Mouse (Mus musculus) retina, adult 2 months (tissue): ENCODE measurements around the gene Ankrd40.

Source experiments
- DNase-seq: peaks from one replicate; pipeline ENCODE4 v3.0.0-alpha.2; 2012; ENCODE audit warnings: low read depth, low spot score

Gene Ankrd40

DNA sequence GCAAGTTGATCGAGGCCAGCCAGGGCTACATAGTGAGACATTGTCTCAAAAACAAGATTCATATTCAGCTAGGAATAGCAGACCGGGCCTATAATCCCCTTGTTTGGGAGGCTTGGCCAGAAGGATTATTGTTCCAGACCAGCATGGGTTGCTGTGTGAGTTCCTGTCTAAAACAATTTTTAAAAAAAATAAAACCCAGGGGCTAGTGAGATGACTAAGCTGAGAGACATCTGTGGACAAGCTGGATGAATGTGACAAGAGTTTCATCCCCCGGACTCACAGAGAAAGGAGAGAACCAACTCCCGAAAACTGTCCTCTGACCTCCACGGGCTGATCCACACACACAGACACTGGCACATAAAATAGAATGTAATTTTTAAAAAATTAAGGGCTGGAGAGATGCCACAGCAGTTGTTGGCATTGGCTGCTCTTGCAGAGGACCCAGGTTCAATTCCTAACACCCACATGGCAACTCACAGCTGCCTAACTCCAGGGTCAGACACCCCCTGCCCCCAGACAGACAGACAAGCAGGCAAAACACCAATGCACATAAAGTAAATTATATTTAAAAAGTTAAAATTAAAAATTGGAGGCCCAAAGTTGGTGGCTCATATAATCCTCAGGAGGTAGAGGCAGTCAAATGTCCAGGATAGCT is 4.4 kb upstream of the Ankrd40 start:
- DNase-seq = no peak

DNA sequence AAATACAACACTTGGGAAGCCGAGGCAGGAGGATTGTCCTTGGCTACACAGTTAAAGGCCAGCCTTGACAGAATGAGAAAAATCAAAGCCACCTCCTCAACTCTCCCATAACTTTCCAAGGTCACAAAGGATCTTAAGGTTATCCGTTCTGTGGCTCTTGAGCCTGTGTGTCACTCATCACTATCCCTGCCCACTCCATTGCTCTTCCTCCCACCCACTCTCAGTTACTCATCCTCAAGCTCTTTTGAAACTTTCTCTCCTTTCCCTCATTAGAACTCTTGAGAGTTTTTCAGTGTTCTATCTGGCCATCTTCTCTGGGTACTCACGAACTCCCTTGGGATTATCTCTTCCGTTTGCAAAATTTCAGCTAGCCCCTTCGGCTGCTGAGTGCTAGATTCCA is 3.2 kb upstream of the Ankrd40 start:
- no peak for DNase-seq

- DNase-seq = no peak
Measured at GRCm38 (mm10) chr11:94326961-94327411, 815 bp upstream of the Ankrd40 start.

- no peak for DNase-seq
Measured at GRCm38 (mm10) chr11:94328644-94329025, 834 bp downstream of the Ankrd40 start.

GRCm38 (mm10) chr11:94329270-94329891 is 1.6 kb downstream of the Ankrd40 start:
- DNase-seq = no peak

DNA sequence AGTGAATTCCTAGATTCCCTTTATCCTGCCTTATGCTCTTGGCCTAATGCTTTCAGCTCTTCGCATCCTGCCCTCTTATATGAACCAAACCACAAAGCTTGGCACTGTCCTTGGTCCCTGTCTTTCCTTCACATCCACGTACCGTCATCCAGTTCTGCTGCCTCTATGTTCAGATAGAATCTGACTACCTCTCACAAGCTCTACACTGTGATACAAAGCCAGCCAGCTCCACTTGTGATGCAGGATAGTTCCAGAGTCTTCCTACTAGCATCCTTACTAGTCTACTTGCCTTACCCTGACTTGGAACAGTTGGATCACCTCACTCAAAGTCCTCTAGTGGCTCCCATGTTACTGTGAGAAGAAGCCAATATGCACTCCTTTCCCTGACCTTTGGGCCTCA is 2.4 kb downstream of the Ankrd40 start:
- DNase-seq = no peak

GRCm38 (mm10) chr11:94332726-94333125 is 4.9 kb downstream of the Ankrd40 start:
- DNase-seq = no peak

DNA sequence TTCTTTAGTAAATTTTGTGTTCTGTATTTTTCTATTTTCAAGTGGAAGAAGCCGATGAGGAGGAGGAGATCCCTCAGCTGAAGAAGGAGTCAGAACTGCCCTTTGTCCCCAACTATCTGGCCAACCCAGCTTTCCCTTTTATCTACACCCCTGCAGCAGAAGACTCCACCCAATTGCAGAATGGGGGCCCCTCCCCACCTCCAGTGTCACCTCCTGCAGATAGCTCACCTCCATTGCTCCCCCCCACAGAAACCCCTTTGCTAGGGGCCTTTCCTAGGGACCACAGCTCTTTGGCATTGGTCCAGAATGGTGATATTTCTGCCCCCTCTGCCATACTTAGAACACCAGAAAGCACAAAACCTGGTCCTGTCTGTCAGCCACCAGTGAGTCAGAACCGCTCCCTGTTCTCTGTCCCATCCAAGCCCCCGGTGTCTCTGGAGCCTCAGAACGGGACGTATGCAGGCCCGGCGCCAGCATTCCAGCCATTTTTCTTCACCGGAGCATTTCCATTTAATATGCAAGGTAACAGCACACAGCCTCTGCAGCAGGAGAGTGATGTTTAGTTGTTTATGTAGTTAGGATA is 6.7 kb downstream of the Ankrd40 start:
- DNase-seq = no peak

DNA sequence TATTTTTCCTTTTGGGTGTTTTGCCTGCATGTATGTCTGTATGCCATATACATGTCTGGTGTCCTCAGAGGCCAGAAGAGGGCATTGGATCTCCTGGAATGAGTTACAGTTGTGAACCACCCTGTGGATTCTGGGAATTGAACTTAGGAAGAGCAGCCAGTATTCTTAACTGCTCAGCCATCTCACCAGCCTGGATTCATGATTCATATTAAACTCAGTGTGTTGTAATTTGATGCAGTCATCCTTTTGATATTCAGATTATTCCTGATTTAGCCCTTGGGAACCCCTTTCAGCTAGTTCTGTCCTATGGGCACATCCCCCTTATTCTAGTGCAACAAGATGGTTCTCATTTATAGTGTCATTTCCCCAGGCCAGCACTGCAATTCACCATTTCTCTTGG is 8.8 kb downstream of the Ankrd40 start:
- DNase-seq = no peak

DNA sequence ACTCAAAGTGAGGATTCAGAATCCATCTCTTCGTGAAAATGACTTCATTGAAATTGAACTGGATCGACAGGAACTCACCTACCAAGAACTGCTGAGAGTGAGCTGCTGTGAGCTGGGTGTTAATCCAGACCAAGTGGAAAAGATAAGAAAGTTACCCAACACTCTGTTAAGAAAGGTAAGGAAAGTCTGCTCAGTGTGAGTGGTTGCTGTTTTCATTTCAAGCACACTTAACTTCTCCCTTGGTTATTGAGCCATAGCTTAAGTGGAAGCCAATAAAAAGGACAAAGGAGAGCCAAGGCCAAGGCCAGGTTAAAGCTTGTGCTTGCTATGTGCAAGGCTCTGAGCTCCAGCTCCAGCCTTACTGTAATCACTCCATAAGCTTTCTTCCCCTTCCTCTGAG is 10.5 kb downstream of the Ankrd40 start:
- DNase-seq = no peak

- DNase-seq = peak; percentile 44
Measured at GRCm38 (mm10) chr11:94339732-94340585, 12.2 kb downstream of the Ankrd40 start.

- DNase-seq = no peak
Measured at GRCm38 (mm10) chr11:94340948-94341933, 13.4 kb downstream of the Ankrd40 start.

GRCm38 (mm10) chr11:94342114-94342905 is 14.5 kb downstream of the Ankrd40 start:
- DNase-seq = no peak

GRCm38 (mm10) chr11:94343955-94344358 is 16.2 kb downstream of the Ankrd40 start:
- DNase-seq = peak; percentile 23

DNA sequence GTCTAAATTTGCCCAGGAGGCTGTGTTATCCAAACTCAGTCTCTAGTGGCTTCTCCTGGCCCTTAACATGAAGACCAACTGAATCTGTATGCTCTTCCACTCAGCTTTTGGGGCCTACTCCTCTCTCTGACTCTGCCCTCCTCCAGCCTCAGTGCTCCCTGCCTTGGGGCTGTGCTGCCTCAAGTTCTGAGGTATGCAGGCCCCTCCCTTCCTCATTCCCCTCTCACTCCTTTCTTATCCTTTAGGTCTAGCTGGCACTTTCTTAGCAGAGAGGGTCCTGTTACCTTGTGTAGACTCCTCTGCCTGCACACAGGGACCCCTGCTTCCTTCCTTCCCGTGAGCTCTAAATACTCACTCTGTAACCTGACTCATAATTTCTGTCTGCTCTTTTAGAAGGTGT is 16.7 kb downstream of the Ankrd40 start:
- no peak for DNase-seq

- DNase-seq = no peak
Measured at GRCm38 (mm10) chr11:94345926-94346325, 18.1 kb downstream of the Ankrd40 start.

DNA sequence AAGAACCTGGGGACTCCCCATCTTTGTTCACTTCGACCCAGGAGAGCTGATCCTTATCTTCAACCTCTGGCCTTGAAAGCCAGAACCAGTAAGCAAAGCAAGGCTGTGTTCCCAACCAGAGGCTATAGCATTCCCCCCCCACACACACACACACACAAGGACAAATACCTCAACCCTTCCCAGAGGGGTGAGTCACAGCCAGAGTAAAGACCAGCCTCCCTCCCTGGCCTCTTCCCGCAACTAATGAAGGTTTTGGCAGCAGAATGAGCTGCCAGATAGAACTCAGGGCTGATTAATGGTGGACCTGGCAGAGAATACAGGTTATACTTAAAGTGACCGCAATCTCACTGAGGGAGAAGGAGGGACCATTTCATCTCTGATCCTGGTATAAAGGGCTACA is 18.8 kb downstream of the Ankrd40 start:
- no peak for DNase-seq

DNA sequence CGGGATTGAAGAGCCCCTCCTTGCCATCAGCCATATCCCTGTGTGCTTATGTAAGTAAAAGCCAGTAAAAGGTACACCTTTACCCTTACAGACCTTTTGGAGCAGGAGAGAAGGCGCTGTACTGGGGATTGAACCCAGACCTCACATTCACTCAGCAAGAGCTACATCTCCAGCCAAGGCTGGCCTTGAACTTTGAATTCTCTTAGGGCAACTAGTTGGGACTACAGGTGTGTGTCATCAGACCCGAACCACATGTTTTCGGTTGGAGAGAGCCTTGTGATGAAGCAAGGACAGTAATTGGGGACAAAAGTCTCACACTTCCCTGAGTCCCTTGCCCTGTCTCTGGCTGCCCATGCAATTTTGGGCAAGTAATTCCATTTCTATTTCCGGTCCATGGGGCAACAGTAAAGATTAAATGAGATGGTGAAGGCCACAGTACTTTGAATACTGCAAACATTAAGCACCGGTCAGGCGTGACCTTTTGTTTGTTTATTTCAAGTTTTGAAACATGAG is 19.3 kb downstream of the Ankrd40 start:
- DNase-seq = no peak

GRCm38 (mm10) chr11:94349839-94350238 is 22.0 kb downstream of the Ankrd40 start:
- DNase-seq = no peak

GRCm38 (mm10) chr11:94350337-94350736 is 22.5 kb downstream of the Ankrd40 start:
- no peak for DNase-seq
